Mouse (Mus musculus) mouse embryonic stem cell (cell line): ENCODE results near the gene Mup21.
"Not testable (repeated sequence)": the region's sequence is repeated elsewhere in the genome, so short reads cannot be mapped to it uniquely, and the experiment has no call there.

Source experiments
- in situ Hi-C, 2 experiments: fragments of 300-500 bp; cut with MboI; formaldehyde crosslinking; loops; 1 replicate in 1 of 2; 3 replicates in 1 of 2; pipeline ENCODE4 v1.14.3; 2019 to 2020; ENCODE audit warnings: low sequenced_read_pairs in 2 of 2, low pct_unique_long_range_greater_than_20kb in 1 of 2, mixed read lengths in 1 of 2; ENCODE audit not compliant: unreplicated experiment in 1 of 2

The Mup21 gene

DNA sequence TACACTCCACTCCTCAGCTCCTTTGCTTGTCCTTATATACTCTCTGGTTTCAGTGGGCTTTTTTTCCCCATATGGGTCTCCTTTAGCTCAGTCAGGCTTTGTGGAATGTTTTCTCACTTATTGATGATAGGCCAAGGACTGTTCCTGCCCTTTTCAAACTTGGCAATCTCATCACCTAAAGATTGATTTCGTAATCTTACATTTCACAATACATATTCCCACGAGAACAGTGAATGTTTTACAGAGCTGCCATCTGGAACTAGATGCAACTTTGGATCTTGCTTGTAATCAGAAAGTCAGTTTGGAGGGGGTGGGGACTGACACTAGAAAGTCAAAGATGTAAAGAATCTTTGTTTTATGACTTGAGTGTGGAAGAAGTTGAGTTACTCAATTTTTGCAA lies at the start of gene Mup21:
Gene Mup21, minus strand, starts transcription at position 53 of the 400 bp plus-strand sequence.
- in situ Hi-C loops, result no loop called here

DNA sequence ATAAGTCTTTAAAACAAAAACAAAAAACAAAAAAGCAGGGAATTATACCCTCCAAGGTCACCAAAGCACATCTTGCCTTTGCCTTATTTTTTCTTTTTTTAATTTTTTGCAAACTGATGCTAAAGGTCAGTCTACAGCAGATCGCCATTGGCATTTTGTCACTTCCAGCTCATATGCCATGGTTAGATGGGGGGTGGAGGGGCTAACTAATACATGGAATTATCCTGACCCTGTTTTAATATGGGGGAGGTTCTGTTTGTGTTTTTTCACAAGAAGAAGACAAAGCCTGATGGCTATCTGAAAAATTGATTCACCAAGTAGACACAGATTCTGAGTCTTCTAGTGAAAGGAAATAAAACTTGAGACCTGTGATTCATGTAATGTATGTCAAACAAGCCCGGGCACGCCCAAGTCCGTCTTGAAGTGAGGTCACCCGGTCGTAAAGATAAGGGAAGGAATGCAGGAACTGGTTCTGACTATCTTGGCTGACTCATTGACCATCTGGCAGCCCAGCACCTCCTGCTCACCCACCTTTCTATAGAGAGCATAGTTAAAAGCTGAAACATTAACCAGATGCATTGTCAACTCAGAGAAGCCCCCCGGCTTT lies 49.4 kb upstream of the Mup21 start:
- in situ Hi-C loops, result no loop called here

DNA sequence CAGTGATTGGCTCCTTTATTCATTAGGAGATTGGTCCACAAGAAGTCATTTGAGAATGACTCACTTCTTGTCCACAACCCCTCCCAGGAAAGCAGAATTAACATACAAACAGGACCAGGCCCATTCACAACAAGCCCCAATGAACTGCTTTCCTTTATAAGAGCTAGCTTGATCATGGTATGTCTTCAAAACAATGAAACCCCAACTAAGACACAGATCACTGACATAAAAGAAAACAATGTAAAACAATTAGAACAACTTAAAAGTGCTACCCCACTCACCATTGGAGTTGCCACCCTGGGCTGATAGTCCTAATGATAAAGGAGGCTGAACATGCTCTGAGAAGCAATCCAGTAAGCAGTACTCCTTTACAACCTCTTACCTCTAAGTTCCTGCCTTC lies 38.1 kb upstream of the Mup21 start:
- in situ Hi-C loops, result no loop called here

DNA sequence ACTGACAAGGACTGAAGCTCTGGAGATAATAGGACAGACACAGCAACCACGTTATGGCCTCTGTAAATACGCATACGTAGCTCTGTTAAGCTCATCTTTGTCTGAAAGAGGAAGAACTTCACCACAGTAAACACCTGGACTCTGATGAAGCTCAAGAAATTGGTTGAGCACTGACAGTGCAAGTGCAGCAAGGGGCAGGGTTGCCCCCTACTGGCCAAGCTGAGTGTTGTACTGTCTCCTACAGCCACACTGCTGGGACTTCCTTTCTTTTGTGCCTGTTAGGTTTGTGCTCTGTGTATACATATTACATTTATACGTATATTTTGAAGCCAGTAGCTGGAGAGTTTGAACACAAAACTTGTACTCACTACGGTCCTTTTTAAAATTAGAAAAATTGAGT lies 26.6 kb upstream of the Mup21 start:
- in situ Hi-C loops, result no loop called here

DNA sequence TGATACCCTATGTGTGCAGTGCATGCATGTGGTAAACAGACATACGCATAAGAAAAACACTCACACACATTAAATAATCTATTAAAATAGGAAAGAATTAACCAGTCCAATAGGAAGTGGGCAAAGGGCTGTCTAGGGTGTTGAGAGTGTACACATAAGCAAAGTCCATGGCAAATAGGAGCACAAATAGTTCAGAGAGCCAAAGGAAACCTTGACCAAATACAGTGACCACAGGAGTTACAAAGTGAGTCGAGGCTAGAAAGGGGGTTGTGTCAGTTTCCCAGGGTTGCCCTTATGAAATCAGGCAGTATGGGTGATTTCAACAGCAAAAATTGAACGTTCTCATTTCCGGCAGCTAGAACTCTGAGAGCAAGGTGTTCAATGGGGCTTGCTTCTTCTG lies 23.8 kb upstream of the Mup21 start:
- in situ Hi-C loops, result no loop called here

DNA sequence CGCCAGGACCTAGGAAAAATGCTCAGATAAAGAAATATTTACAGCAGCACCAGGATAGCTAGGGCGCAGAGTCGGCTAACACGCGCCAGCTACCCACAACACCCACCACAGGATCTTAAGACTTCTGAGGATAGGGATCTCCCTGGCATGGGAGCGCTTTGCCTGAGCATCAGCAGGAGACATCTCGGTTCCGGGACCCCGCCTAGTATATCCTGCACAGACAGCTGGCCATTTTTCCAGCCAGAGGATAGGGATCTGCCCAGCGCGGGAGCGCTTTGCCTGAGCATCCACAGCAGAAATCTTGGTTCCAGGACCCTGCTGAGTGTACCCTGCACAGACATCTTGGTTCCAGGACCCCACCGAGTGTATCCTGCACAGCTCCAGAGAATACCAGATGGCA lies 17.0 kb upstream of the Mup21 start:
- in situ Hi-C loops, result not testable (repeated sequence)

DNA sequence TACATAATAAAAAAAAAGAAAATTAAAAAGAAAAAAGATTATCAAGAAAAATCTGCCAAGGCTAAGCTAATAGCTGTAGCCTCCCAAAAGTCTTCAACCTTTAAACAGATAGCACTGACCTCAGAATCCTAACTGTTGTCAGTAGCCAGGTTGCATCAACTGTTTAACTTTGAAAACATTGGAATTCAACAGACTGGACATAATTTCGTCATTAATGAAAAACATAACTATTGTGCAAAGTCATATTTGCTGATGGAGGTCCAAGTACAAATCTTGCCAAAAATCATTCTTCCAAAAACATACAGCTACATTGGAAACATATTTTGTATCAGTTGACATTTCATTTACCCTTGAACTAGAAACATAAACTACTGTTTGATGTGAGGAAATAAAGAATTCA lies 7.7 kb upstream of the Mup21 start:
- in situ Hi-C loops, result no loop called here

DNA sequence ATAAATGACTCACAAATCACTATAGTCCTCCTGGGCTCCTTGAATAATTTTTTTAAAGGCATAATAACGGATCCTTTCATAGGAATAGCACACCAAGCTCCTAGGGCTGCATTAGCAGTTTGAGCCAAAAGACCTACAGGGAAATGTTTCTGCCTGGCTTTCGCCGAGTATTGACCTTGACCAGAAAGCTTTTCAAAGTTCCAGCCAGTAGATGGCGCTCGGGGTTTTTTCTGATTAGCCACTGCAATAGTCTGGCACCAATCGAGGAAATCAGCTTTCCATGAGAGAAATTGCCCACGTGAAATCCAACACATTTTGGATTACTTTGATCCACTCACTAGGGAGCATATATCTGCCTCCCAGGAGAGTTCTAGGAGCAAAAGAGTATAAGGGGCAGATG lies 17.0 kb downstream of the Mup21 start:
- in situ Hi-C loops, result no loop called here

DNA sequence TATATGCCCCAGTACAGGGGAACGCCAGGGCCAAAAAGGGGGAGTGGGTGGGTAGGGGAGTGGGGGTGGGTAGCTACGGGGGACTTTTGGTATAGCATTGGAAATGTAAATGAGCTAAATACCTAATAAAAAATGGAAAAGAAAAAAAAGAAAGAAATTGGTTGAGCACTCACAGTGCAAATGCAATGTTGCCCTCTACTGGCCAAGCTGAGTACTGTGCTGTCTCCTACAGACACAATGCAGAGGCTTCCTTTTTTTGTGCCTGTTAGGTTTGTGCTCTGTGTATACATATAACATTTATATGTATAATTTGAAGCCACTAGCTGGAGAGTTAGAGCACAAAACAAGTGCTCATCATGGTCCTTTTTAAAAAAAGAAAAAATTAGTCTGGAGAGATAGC lies 47.3 kb downstream of the Mup21 start:
- in situ Hi-C loops, result not testable (repeated sequence)
